Mouse (Mus musculus): Measurements from ENCODE around the gene Igfbpl1. TPM values are rescaled to one million over a fixed set of nuclear protein-coding genes. Genes with fewer than 3 reads are reported as not detected.
A peak's percentile ranks its signal among the peaks of the same experiment; 100 is the strongest.

The Igfbpl1 gene
- under 1 TPM; 0.18 to 0.89 TPM for total RNA-seq (2021)
- long read RNA-seq, experiment 1 = 0 reads
- long read RNA-seq, experiment 2 = 0 reads

- Histone ChIP-seq H3K27ac (no peak within 1 kb of the TSS), H3K4me3 (0 out of 2 replicates have a peak within 1 kb of the TSS, but pooled peaks have one; percentile 1)
- TF ChIP-seq CTCF (IDR thresholded peaks at IDR 0.05) = no peak
- no peak for DNase-seq (ENCODE audit: extremely low spot score in 1 of 2, low spot score in 2 of 2)
- intact Hi-C loops (cut with DNase I) = no loop called here
Measured at GRCm38 (mm10) chr4:45826275-45827040, at the start of gene Igfbpl1. Gene Igfbpl1 (minus strand): TSS chr4:45826923.

GRCm38 (mm10) chr4:45872147-45872546 lies 45.4 kb upstream of the Igfbpl1 start:
- Histone ChIP-seq H3K27ac (no peak overlapping the region), H3K4me3 (no peak overlapping the region)
- no peak for DNase-seq (ENCODE audit: extremely low spot score in 1 of 2, low spot score in 2 of 2)
- intact Hi-C loops (cut with DNase I) = no loop called here
- no peak for TF ChIP-seq CTCF (IDR thresholded peaks at IDR 0.05)

- no peak for DNase-seq (ENCODE audit: extremely low spot score in 1 of 2, low spot score in 2 of 2)
- no peak overlapping the region for H3K27ac ChIP-seq
- no peak overlapping the region for H3K4me3 ChIP-seq
- intact Hi-C loops (cut with DNase I) = no loop called here
- TF ChIP-seq CTCF (IDR thresholded peaks at IDR 0.05) = no peak
Measured at GRCm38 (mm10) chr4:45869021-45869815, 42.5 kb upstream of the Igfbpl1 start.

- Histone ChIP-seq H3K27ac (no peak overlapping the region), H3K4me3 (no peak overlapping the region)
- DNase-seq (ENCODE audit: extremely low spot score in 1 of 2, low spot score in 2 of 2) = no peak
- no peak for TF ChIP-seq CTCF (IDR thresholded peaks at IDR 0.05)
- intact Hi-C loops (cut with DNase I) = no loop called here
Measured at GRCm38 (mm10) chr4:45867416-45867815, 40.7 kb upstream of the Igfbpl1 start.

- intact Hi-C loops (cut with DNase I) = no loop called here
- H3K27ac ChIP-seq = no peak overlapping the region
- no peak overlapping the region for H3K4me3 ChIP-seq
- no peak for DNase-seq (ENCODE audit: extremely low spot score in 1 of 2, low spot score in 2 of 2)
- no peak for TF ChIP-seq CTCF (IDR thresholded peaks at IDR 0.05)
Measured at GRCm38 (mm10) chr4:45861160-45861559, 34.4 kb upstream of the Igfbpl1 start.

GRCm38 (mm10) chr4:45855803-45856424 lies 29.2 kb upstream of the Igfbpl1 start:
- peak; percentile 93 for TF ChIP-seq CTCF (IDR thresholded peaks at IDR 0.05)
- intact Hi-C loops (cut with DNase I) = loop anchor here (2.0 to 10.0 kb wide), 7 partner anchors 34 to 839 kb away; partner anchors contain the start of gene Polr1e
- peak; percentile 71 to 82 for DNase-seq (ENCODE audit: extremely low spot score in 1 of 2, low spot score in 2 of 2)
- Histone ChIP-seq H3K4me3 (no peak overlapping the region), H3K27ac (no peak overlapping the region)

- Histone ChIP-seq H3K4me3 (no peak overlapping the region), H3K27ac (no peak overlapping the region)
- DNase-seq (ENCODE audit: extremely low spot score in 1 of 2, low spot score in 2 of 2) = no peak
- intact Hi-C loops (cut with DNase I) = loop anchor here (2.0 to 10.0 kb wide), 2 partner anchors 239 to 437 kb away; no protein-coding TSS in a partner anchor
- no peak for TF ChIP-seq CTCF (IDR thresholded peaks at IDR 0.05)
Measured at GRCm38 (mm10) chr4:45853496-45854246, 26.9 kb upstream of the Igfbpl1 start.

GRCm38 (mm10) chr4:45851640-45852051 lies 24.9 kb upstream of the Igfbpl1 start:
- no peak for TF ChIP-seq CTCF (IDR thresholded peaks at IDR 0.05)
- no peak for DNase-seq (ENCODE audit: extremely low spot score in 1 of 2, low spot score in 2 of 2)
- intact Hi-C loops (cut with DNase I) = loop anchor here (10.0 kb wide), 1 partner anchor 237 kb away; no protein-coding TSS in a partner anchor
- no peak overlapping the region for H3K4me3 ChIP-seq
- no peak overlapping the region for H3K27ac ChIP-seq

GRCm38 (mm10) chr4:45849419-45849818 lies 22.7 kb upstream of the Igfbpl1 start:
- intact Hi-C loops (cut with DNase I) = loop anchor here (2.0 kb wide), 1 partner anchor 15 kb away; no protein-coding TSS in a partner anchor
- no peak overlapping the region for H3K4me3 ChIP-seq
- H3K27ac ChIP-seq = no peak overlapping the region
- TF ChIP-seq CTCF (IDR thresholded peaks at IDR 0.05) = no peak
- DNase-seq (ENCODE audit: extremely low spot score in 1 of 2, low spot score in 2 of 2) = no peak

- intact Hi-C loops (cut with DNase I) = loop anchor here (2.0 kb wide), 1 partner anchor 14 kb away; no protein-coding TSS in a partner anchor
Measured at GRCm38 (mm10) chr4:45848825-45849156, 22.1 kb upstream of the Igfbpl1 start.

More at GRCm38 (mm10) chr4:45848825-45849156, 22.1 kb upstream of the Igfbpl1 start:
- DNase-seq (ENCODE audit: extremely low spot score in 1 of 2, low spot score in 2 of 2) = no peak
- H3K4me3 ChIP-seq = no peak overlapping the region
- no peak for TF ChIP-seq CTCF (IDR thresholded peaks at IDR 0.05)
- no peak overlapping the region for H3K27ac ChIP-seq
